Mouse (Mus musculus) brain, embryonic 14.5 days (tissue): Measurements from ENCODE around the gene Zfp518b.

Experiments
- CTCF ChIP-seq: fragments of 200-500 bp; IDR thresholded peaks from 2 replicates; pipeline ENCODE4 v1.5.1; 2012; ENCODE audit warnings: inconsistent platforms, mild to moderate bottlenecking, moderate library complexity, borderline replicate concordance; ENCODE audit not compliant: insufficient read depth, insufficient read length; ENCODE audit errors: extremely low read depth
- POLR2A ChIP-seq: fragments of 200-500 bp; IDR thresholded peaks from 2 replicates; pipeline ENCODE4 v1.6.1; 2012; ENCODE audit warnings: mild to moderate bottlenecking, inconsistent platforms, borderline replicate concordance; ENCODE audit not compliant: poor library complexity, insufficient read depth, insufficient read length, severe bottlenecking; ENCODE audit errors: extremely low read depth

- TF ChIP-seq CTCF (no peak), POLR2A (no peak)
Measured at GRCm38 (mm10) chr5:38702091-38702490, 17.5 kb upstream of the Zfp518b start.
